Comparison of ENCODE assay signal across 9 mouse cellular contexts in the genomic region with DNA sequence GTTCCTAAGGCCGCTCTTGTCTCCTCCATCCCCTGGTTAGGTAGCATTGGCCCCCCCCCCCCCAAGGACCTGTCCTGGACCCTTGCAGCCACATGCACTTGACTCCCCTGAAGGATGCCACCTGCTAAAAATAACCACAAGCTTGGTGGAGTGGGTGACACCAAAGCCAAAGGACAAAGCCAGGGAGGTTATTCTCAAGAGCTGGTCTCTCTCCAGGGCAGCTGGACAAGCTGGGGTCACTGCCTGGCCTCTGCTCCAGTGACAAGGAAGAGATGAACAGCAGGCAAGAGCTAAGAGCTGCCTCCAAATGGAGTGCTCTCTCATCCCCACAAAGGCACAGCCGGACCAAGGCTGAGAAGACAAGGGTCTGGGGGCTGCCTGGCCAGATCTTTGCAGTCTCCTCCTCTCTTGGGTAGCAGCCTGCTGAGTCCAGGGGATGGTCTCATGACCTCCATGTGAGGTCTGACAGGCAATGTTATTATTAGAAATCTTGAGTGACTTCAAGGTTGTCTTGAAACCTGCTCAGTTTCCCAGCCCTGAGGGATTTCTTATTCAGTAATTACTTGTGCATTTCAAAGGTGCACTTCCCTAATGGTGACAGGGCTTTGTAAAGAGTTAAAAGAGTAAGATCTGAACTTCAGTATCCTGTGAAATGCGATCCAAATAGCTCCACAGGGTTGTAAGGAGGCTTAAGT. TPM values are rescaled to one million over a fixed set of nuclear protein-coding genes. Genes with fewer than 3 reads are reported as not detected.
DNase-seq lines count a peak whose midpoint lies in the region; ATAC-seq lines count a peak whose summit lies in the region.
"Had no signal": no experiment of that assay in that cellular context is flagged by ENCODE, and none has a peak within 500 bp of the region (broad histone marks: within the 10 kb centered on the region; RNA-seq: fewer than 3 reads in every experiment).

No protein-coding gene starts in this region.

- H3K27ac ChIP-seq in lung, embryonic 15.5 days: peak overlapping the region; percentile 21; the same call in 1 of the 2 replicates
- H3K27ac ChIP-seq in heart, embryonic 14.5 days (replicated peaks in 1 of 2; ENCODE audit: control insufficient read depth in 1 of 2, insufficient read depth in 1 of 2, low read depth in 2 of 2, low read length in 2 of 2): peak overlapping the region; percentile 91 to 93
- peak overlapping the region; percentile 72 for H3K27ac ChIP-seq in stomach, embryonic 15.5 days
- H3K27ac ChIP-seq: neural tube, embryonic 13.5 days had no signal

- H3K27me3 ChIP-seq in lung, embryonic 15.5 days: no peaks in the 10 kb centered on the region
- no peaks in the 10 kb centered on the region for H3K27me3 ChIP-seq in heart, embryonic 14.5 days (ENCODE audit: control insufficient read depth, insufficient read depth, low read length)
- H3K27me3 ChIP-seq in stomach, embryonic 15.5 days (replicated peaks): no peaks in the 10 kb centered on the region

- peaks cover 35% of the 10 kb centered on the region for H3K4me1 ChIP-seq in lung, embryonic 15.5 days
- peaks cover 34 to 59% of the 10 kb centered on the region in 2 experiments for H3K4me1 ChIP-seq in heart, embryonic 14.5 days (ENCODE audit: control insufficient read depth in 2 of 2, insufficient read depth in 2 of 2, low read length in 2 of 2)
- peaks cover 14% of the 10 kb centered on the region; the same call in 1 of the 2 replicates for H3K4me1 ChIP-seq in stomach, embryonic 15.5 days

- H3K9ac ChIP-seq in lung, embryonic 15.5 days: no peak overlapping the region
- peak overlapping the region; percentile 62 for H3K9ac ChIP-seq in heart, embryonic 14.5 days (ENCODE audit: low read length)
- H3K9ac ChIP-seq in stomach, embryonic 15.5 days: no peak overlapping the region
- H3K9ac ChIP-seq: neural tube, embryonic 13.5 days had no signal

- intact Hi-C loops in left cerebral cortex, postnatal 36 days (cut with DNase I): no loop called here

- DNase-seq in adrenal gland, postnatal 10 days: peak; percentile 43
- DNase-seq in adrenal gland, postnatal 4 days (ENCODE audit: low spot score in 2 of 2): no peak
- no peak for DNase-seq in lung, postnatal 10 days
- DNase-seq in left cerebral cortex, postnatal 36 days (ENCODE audit: low spot score in 2 of 2): no peak
- DNase-seq in frontal cortex, postnatal 36 days (ENCODE audit: low spot score in 2 of 2): no peak

- WGBS in lung, embryonic 15.5 days: 59% methylated on average over 3 of the region's 3 CpGs
- 35% methylated on average over 3 of the region's 3 CpGs for WGBS in heart, embryonic 14.5 days
- WGBS in stomach, embryonic 15.5 days: 59% methylated on average over 3 of the region's 3 CpGs

- ATAC-seq in lung, embryonic 15.5 days (ENCODE audit: borderline replicate concordance, extremely low read depth, low FRiP score, low TSS enrichment): no peak
- ATAC-seq in heart, embryonic 14.5 days (ENCODE audit: insufficient number of reproducible peaks, insufficient read depth, low FRiP score, low read depth): 0 out of 2 replicates have a peak, but pooled peaks have one; percentile 13
- ATAC-seq in stomach, embryonic 15.5 days (ENCODE audit: insufficient read depth, low FRiP score, low read depth): no peak

- H3K9me3 ChIP-seq in lung, embryonic 15.5 days: no peaks in the 10 kb centered on the region
- no peaks in the 10 kb centered on the region for H3K9me3 ChIP-seq in heart, embryonic 14.5 days (ENCODE audit: control insufficient read depth, low read length)
- H3K9me3 ChIP-seq in stomach, embryonic 15.5 days: no peaks in the 10 kb centered on the region
- H3K9me3 ChIP-seq: neural tube, embryonic 13.5 days had no signal

- no peak overlapping the region for H3K4me2 ChIP-seq in lung, embryonic 15.5 days
- peak overlapping the region; percentile 46 for H3K4me2 ChIP-seq in heart, embryonic 14.5 days (ENCODE audit: low read length)
- no peak overlapping the region for H3K4me2 ChIP-seq in stomach, embryonic 15.5 days
- H3K4me2 ChIP-seq: neural tube, embryonic 13.5 days had no signal

- no peak overlapping the region for H3K4me3 ChIP-seq in lung, embryonic 15.5 days
- no peak overlapping the region for H3K4me3 ChIP-seq in heart, embryonic 14.5 days (ENCODE audit: control insufficient read depth in 1 of 2, insufficient read depth in 1 of 2, low read depth in 1 of 2, low read length in 2 of 2)
- H3K4me3 ChIP-seq in stomach, embryonic 15.5 days (replicated peaks): no peak overlapping the region
- H3K4me3 ChIP-seq: neural tube, embryonic 13.5 days had no signal

- H3K36me3 ChIP-seq in lung, embryonic 15.5 days: no peaks in the 10 kb centered on the region
- no peaks in the 10 kb centered on the region for H3K36me3 ChIP-seq in heart, embryonic 14.5 days (ENCODE audit: control insufficient read depth, insufficient read depth, low read length)
- no peaks in the 10 kb centered on the region for H3K36me3 ChIP-seq in stomach, embryonic 15.5 days
- H3K36me3 ChIP-seq: neural tube, embryonic 13.5 days had no signal

RNA-seq across cellular contexts. Expression of a gene that starts 6.9 kb away (rescaled TPM):
- 100 to 1,000 TPM; 136 to 196 TPM for total RNA-seq in adrenal gland, postnatal 10 days (2021)
- total RNA-seq in adrenal gland, postnatal 4 days (2021): 100 to 1,000 TPM in 1 of 2 experiments, 10 to 100 TPM in 1; 94.3 to 101 TPM
- polyA plus RNA-seq in lung, embryonic 15.5 days (2015; fragmentation: Nextera tagmentation; extraction: Ambion mirVana): 18.3 and 18.8 TPM in 2 replicates
- 40.5 and 42.0 TPM in 2 replicates for polyA plus RNA-seq in heart, embryonic 14.5 days (2014; fragmentation: Nextera tagmentation; extraction: Ambion mirVana)
- polyA plus RNA-seq in stomach, embryonic 15.5 days (2015; fragmentation: Nextera tagmentation; extraction: Ambion mirVana): 23.5 and 24.6 TPM in 2 replicates
- total RNA-seq in left cerebral cortex, postnatal 36 days (2021): 10 to 100 TPM; 41.6 to 43.1 TPM

Comparison
In these comparisons a context has a peak if more than half of its experiments do, and no peak if none do; other contexts are left out.
1. H3K27ac ChIP-seq: peak in every context shown above with its lines; median percentile 92 in heart, embryonic 14.5 days; 72 in stomach, embryonic 15.5 days; 21 in lung, embryonic 15.5 days.